Comparison of ENCODE assay signal across 9 mouse cellular contexts in the genomic region with DNA sequence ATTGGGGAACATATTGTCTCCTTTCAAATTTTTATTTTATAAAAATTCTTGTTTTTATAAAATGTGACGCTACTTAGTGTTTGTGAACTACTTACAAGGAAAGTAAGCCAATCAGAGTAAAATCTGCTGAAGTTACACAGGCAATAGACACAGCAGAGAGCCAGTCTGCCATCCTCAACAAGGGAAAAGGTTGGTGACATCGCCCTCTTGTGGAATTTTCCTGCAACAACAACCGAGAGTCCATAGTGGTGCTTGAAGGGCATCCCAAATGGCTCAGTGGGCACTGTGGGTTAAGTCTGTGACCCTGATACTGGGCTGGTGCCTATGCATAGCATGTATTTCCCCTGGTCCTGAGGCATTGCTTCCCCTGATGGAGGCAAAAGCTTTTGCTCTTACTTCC. TPM values are rescaled to one million over a fixed set of nuclear protein-coding genes. Genes with fewer than 3 reads are reported as not detected.
DNase-seq lines count a peak whose midpoint lies in the region; ATAC-seq and TF ChIP-seq lines count a peak whose summit lies in the region.
"Had no signal": no experiment of that assay in that cellular context is flagged by ENCODE, and none has a peak within 500 bp of the region (broad histone marks: within the 10 kb centered on the region; RNA-seq: fewer than 3 reads in every experiment).

No protein-coding gene starts in this region.

- no peaks in the 10 kb centered on the region for H3K36me3 ChIP-seq in kidney, postnatal 0 days (ENCODE audit: insufficient read depth, low read length)
- H3K36me3 ChIP-seq in liver, embryonic 13.5 days: no peaks in the 10 kb centered on the region
- H3K36me3 ChIP-seq: limb, embryonic 13.5 days had no signal

- no peak overlapping the region for H3K4me2 ChIP-seq in kidney, postnatal 0 days (ENCODE audit: low read length)
- no peak overlapping the region for H3K4me2 ChIP-seq in liver, embryonic 13.5 days
- H3K4me2 ChIP-seq: limb, embryonic 13.5 days had no signal

- no peak overlapping the region for H3K4me3 ChIP-seq in kidney, postnatal 0 days (replicated peaks; ENCODE audit: low read depth, low read length)
- no peak overlapping the region for H3K4me3 ChIP-seq in liver, embryonic 13.5 days (replicated peaks)
- H3K4me3 ChIP-seq: limb, embryonic 13.5 days had no signal

- peak; percentile 91 for TF ChIP-seq CTCF in kidney, postnatal 0 days (IDR thresholded peaks at IDR 0.05; ENCODE audit: low read depth)

- no peak overlapping the region for H3K9ac ChIP-seq in kidney, postnatal 0 days (ENCODE audit: low read depth, low read length)
- no peak overlapping the region for H3K9ac ChIP-seq in liver, embryonic 13.5 days
- H3K9ac ChIP-seq: limb, embryonic 13.5 days had no signal

- H3K27ac ChIP-seq in kidney, postnatal 0 days: no peak overlapping the region
- no peak overlapping the region for H3K27ac ChIP-seq in liver, embryonic 13.5 days
- H3K27ac ChIP-seq: limb, embryonic 13.5 days had no signal

- no peaks in the 10 kb centered on the region for H3K27me3 ChIP-seq in kidney, postnatal 0 days (ENCODE audit: insufficient read depth, low read length)
- H3K27me3 ChIP-seq in liver, embryonic 13.5 days: peaks cover 4% of the 10 kb centered on the region
- H3K27me3 ChIP-seq: limb, embryonic 13.5 days had no signal

- no peaks in the 10 kb centered on the region for H3K9me3 ChIP-seq in kidney, postnatal 0 days (replicated peaks; ENCODE audit: low read length)
- no peaks in the 10 kb centered on the region for H3K9me3 ChIP-seq in liver, embryonic 13.5 days (replicated peaks)
- H3K9me3 ChIP-seq: limb, embryonic 13.5 days had no signal

- 3% methylated on average over 3 of the region's 3 CpGs for WGBS in kidney, postnatal 0 days
- WGBS in liver, embryonic 13.5 days (ENCODE audit: insufficient replicate concordance): 3% methylated on average over 3 of the region's 3 CpGs

- ATAC-seq in kidney, postnatal 0 days (replicated peaks; ENCODE audit: low FRiP score, low read depth): no peak
- no peak for ATAC-seq in liver, embryonic 13.5 days (ENCODE audit: low read depth)

- no peaks in the 10 kb centered on the region for H3K4me1 ChIP-seq in kidney, postnatal 0 days (replicated peaks; ENCODE audit: insufficient read depth, low read length)
- peaks cover 16% of the 10 kb centered on the region for H3K4me1 ChIP-seq in liver, embryonic 13.5 days (replicated peaks)

- DNase-seq in 3T3-L1 (ENCODE audit: low read depth, low spot score) (peak; percentile 90), MN1 (ENCODE audit: low spot score) (peak; percentile 84)
- peak; percentile 66 for DNase-seq in cerebellum, adult 9-11 months
- peak; percentile 85 to 94 for DNase-seq in frontal cortex, postnatal 36 days (ENCODE audit: low spot score in 2 of 2)
- DNase-seq in kidney, postnatal 0 days (ENCODE audit: low spot score): peak; percentile 90
- DNase-seq in liver, embryonic 13.5 days: peak; percentile 57
- peak; percentile 95 for DNase-seq in retina, embryonic 14.5 days (ENCODE audit: low spot score)
- DNase-seq in thymus, postnatal 36 days: peak; percentile 74 to 76

RNA-seq across cellular contexts. Expression of gene Mtfmt, which starts 3.3 kb away (rescaled TPM):
- 19.2 and 20.6 TPM in 2 replicates for polyA plus RNA-seq in kidney, postnatal 0 days (2015; fragmentation: Nextera tagmentation; extraction: Ambion mirVana)
- 8.4 and 10.6 TPM in 2 replicates for polyA plus RNA-seq in liver, embryonic 13.5 days (2015; fragmentation: Nextera tagmentation; extraction: Ambion mirVana)

RNA-seq across cellular contexts. Expression of gene Slc51b, which starts 9.5 kb away (rescaled TPM):
- polyA plus RNA-seq in kidney, postnatal 0 days (2015; fragmentation: Nextera tagmentation; extraction: Ambion mirVana): 33.4 and 36.0 TPM in 2 replicates
- not detected in 2 replicates for polyA plus RNA-seq in liver, embryonic 13.5 days (2015; fragmentation: Nextera tagmentation; extraction: Ambion mirVana)
- polyA plus RNA-seq: limb, embryonic 13.5 days had no signal

RNA-seq across cellular contexts. Expression of gene Spg21, which starts 28.5 kb away (rescaled TPM):
- 118 and 122 TPM in 2 replicates for polyA plus RNA-seq in kidney, postnatal 0 days (2015; fragmentation: Nextera tagmentation; extraction: Ambion mirVana)
- 28.0 and 37.1 TPM in 2 replicates for polyA plus RNA-seq in liver, embryonic 13.5 days (2015; fragmentation: Nextera tagmentation; extraction: Ambion mirVana)

RNA-seq across cellular contexts. Expression of gene Rasl12, which starts 33.9 kb away (rescaled TPM):
- 10.4 and 10.7 TPM in 2 replicates for polyA plus RNA-seq in kidney, postnatal 0 days (2015; fragmentation: Nextera tagmentation; extraction: Ambion mirVana)
- polyA plus RNA-seq in liver, embryonic 13.5 days (2015; fragmentation: Nextera tagmentation; extraction: Ambion mirVana): 0.12 and 0.22 TPM in 2 replicates

RNA-seq across cellular contexts. Expression of gene Kbtbd13, which starts 40.8 kb away (rescaled TPM):
- 1.2 and 1.5 TPM in 2 replicates for polyA plus RNA-seq in kidney, postnatal 0 days (2015; fragmentation: Nextera tagmentation; extraction: Ambion mirVana)
- 0.03 and 0.16 TPM in 2 replicates for polyA plus RNA-seq in liver, embryonic 13.5 days (2015; fragmentation: Nextera tagmentation; extraction: Ambion mirVana)

Comparison
In these comparisons a context has a peak if more than half of its experiments do, and no peak if none do; other contexts are left out.
1. RNA of gene Slc51b, which starts 9.5 kb away (polyA plus RNA-seq): 33.4 to 36.0 TPM in kidney, postnatal 0 days; not detected in liver, embryonic 13.5 days; every median in the first group is over 10 times any median in the second.
2. Peak in every context shown above with its lines, with median percentiles within 50 percentile points of each other: DNase-seq.